Mouse (Mus musculus) E14TG2a.4 (cell line): ENCODE measurements around the gene Tcl1b2.

Source experiments
- CTCF ChIP-seq: conservative IDR thresholded peaks from 2 replicates; pipeline ENCODE4 v1.5.1; 2014; ENCODE audit warnings: low read length
- NANOG ChIP-seq: IDR thresholded peaks from 2 replicates; pipeline ENCODE4 v1.6.1; 2014; ENCODE audit warnings: borderline replicate concordance, low read length, mixed read lengths

GRCm38 (mm10) chr12:105173366-105173765 lies 27.6 kb downstream of the Tcl1b2 start:
- no peak for TF ChIP-seq CTCF
- no peak for TF ChIP-seq NANOG
